Mouse (Mus musculus) right cerebral cortex, postnatal 36 days (tissue): Measurements from ENCODE around the gene Sult6b2.

Experiments
- DNase-seq, 2 experiments: peaks; one replicate each; pipeline ENCODE4 v3.0.0; 2022; ENCODE audit warnings: low spot score in 2 of 2, mixed read lengths in 1 of 2

Sult6b2 gene

GRCm38 (mm10) chr6:142810239-142810638 is 5.9 kb upstream of the Sult6b2 start:
- no peak for DNase-seq

GRCm38 (mm10) chr6:142809373-142810098 is 5.2 kb upstream of the Sult6b2 start:
- no peak for DNase-seq

- DNase-seq, result no peak
Measured at GRCm38 (mm10) chr6:142806326-142806725, 2.0 kb upstream of the Sult6b2 start.

- DNase-seq, result no peak
Measured at GRCm38 (mm10) chr6:142802617-142803525, 1.4 kb downstream of the Sult6b2 start.

- no peak for DNase-seq
Measured at GRCm38 (mm10) chr6:142801687-142802086, 2.6 kb downstream of the Sult6b2 start.

GRCm38 (mm10) chr6:142799704-142800374 is 4.5 kb downstream of the Sult6b2 start:
- DNase-seq, result no peak

GRCm38 (mm10) chr6:142798837-142799236 is 5.5 kb downstream of the Sult6b2 start:
- no peak for DNase-seq

GRCm38 (mm10) chr6:142797996-142798395 is 6.3 kb downstream of the Sult6b2 start:
- no peak for DNase-seq

- DNase-seq, result no peak
Measured at GRCm38 (mm10) chr6:142795655-142796441, 8.5 kb downstream of the Sult6b2 start.

GRCm38 (mm10) chr6:142795087-142795486 is 9.2 kb downstream of the Sult6b2 start:
- DNase-seq, result no peak

GRCm38 (mm10) chr6:142793468-142793867 is 10.8 kb downstream of the Sult6b2 start:
- DNase-seq, result no peak

- DNase-seq, result no peak
Measured at GRCm38 (mm10) chr6:142792241-142792968, 11.9 kb downstream of the Sult6b2 start.

- DNase-seq, result no peak
Measured at GRCm38 (mm10) chr6:142789736-142790135, 14.6 kb downstream of the Sult6b2 start.

- no peak for DNase-seq
Measured at GRCm38 (mm10) chr6:142788042-142788987, 16.0 kb downstream of the Sult6b2 start.

- no peak for DNase-seq
Measured at GRCm38 (mm10) chr6:142786106-142786505, 18.2 kb downstream of the Sult6b2 start.

GRCm38 (mm10) chr6:142785343-142785742 is 19.0 kb downstream of the Sult6b2 start:
- no peak for DNase-seq

GRCm38 (mm10) chr6:142781286-142781685 is 23.0 kb downstream of the Sult6b2 start:
- DNase-seq, result no peak

- DNase-seq, result no peak
Measured at GRCm38 (mm10) chr6:142780574-142781033, 23.7 kb downstream of the Sult6b2 start.

GRCm38 (mm10) chr6:142779812-142780573 is 24.3 kb downstream of the Sult6b2 start:
- no peak for DNase-seq
